Mouse (Mus musculus) forebrain, embryonic 11.5 days (tissue): ENCODE results near the gene Slc12a8. TPM values are rescaled to one million over a fixed set of nuclear protein-coding genes. Genes with fewer than 3 reads are reported as not detected.
A peak's percentile ranks its signal among the peaks of the same experiment; 100 is the strongest.

ENCODE experiments used
- ATAC-seq: fragments of 200-750 bp; cut with Nextera tagmentation; replicated peaks from 2 replicates; pipeline ENCODE4 v1.8.0; 2017; ENCODE audit warnings: moderate TSS enrichment; ENCODE audit not compliant: low FRiP score
- DNase-seq: peaks from one replicate; pipeline ENCODE4 v3.0.0-alpha.2; 2017; ENCODE audit warnings: low spot score
- H3K27ac ChIP-seq: fragments of 300-500 bp; sonication (generic); 2 replicates; pipeline ENCODE4 v1.5.1; 2014; ENCODE audit warnings: low read depth, low read length
- H3K27me3 ChIP-seq: fragments of 300-500 bp; sonication (generic); 2 replicates; pipeline ENCODE4 v1.6.1; 2014; ENCODE audit warnings: mild to moderate bottlenecking, low read length, mixed read lengths; ENCODE audit not compliant: control insufficient read depth, insufficient read depth
- H3K36me3 ChIP-seq: fragments of 300-500 bp; sonication (generic); 2 replicates; pipeline ENCODE4 v1.6.1; 2014; ENCODE audit warnings: mild to moderate bottlenecking, low read length, moderate library complexity, mixed read lengths; ENCODE audit not compliant: control insufficient read depth, insufficient read depth
- H3K4me1 ChIP-seq: fragments of 300-500 bp; sonication (generic); replicated peaks from 2 replicates; pipeline ENCODE4 v1.6.1; 2014; ENCODE audit warnings: low read length, mixed read lengths; ENCODE audit not compliant: control insufficient read depth, insufficient read depth
- H3K4me2 ChIP-seq: fragments of 300-500 bp; sonication (generic); 2 replicates; pipeline ENCODE4 v1.6.1; 2014; ENCODE audit warnings: low read depth, mild to moderate bottlenecking, low read length, moderate library complexity, mixed read lengths; ENCODE audit not compliant: severe bottlenecking
- H3K4me3 ChIP-seq: fragments of 300-500 bp; sonication (generic); 2 replicates; pipeline ENCODE4 v1.5.1; 2014; ENCODE audit warnings: low read depth, low read length
- H3K9ac ChIP-seq: fragments of 300-500 bp; sonication (generic); 2 replicates; pipeline ENCODE4 v1.6.1; 2014; ENCODE audit warnings: low read length
- H3K9me3 ChIP-seq: fragments of 300-500 bp; sonication (generic); 2 replicates; pipeline ENCODE4 v1.6.1; 2016; ENCODE audit warnings: low read length, mixed read lengths; ENCODE audit not compliant: control insufficient read depth
- WGBS: fragments of 180-500 bp; shearing (Covaris S2); extraction: QIAGEN DNeasy Blood & Tissue Kit; methylation state at CpG from one replicate; pipeline ENCODE4 v1.1.7; 2014; 5-methylcytosine and 5-hydroxymethylcytosine counted together
- polyA plus RNA-seq: library from polyadenylated mRNA; unstranded; fragments of >200 nt; fragmentation: Nextera tagmentation; extraction: Ambion mirVana; gene quantifications from 2 replicates; pipeline ENCODE4 v1.2.1, GENCODE M21; 2014

The Slc12a8 gene
- polyA plus RNA-seq, 1 experiment from 2014 or later, result 1.3 TPM

- ATAC-seq (peak; percentile 51; the same call in 1 of the 2 replicates), DNase-seq (no peak)
- peak overlapping the region; percentile 37; the same call in 1 of the 2 replicates for H3K9ac ChIP-seq
- peak overlapping the region; percentile 8; the same call in 1 of the 2 replicates for H3K4me2 ChIP-seq
- H3K27ac ChIP-seq, result no peak overlapping the region; the same call in 1 of the 2 replicates
- H3K4me1 ChIP-seq, result peaks cover 27% of the 10 kb centered on the region
- no peaks in the 10 kb centered on the region; the same call in 1 of the 2 replicates for H3K36me3 ChIP-seq
- WGBS, result 84% methylated on average over 6 of the region's 6 CpGs
- no peak overlapping the region for H3K4me3 ChIP-seq
- no peaks in the 10 kb centered on the region for H3K27me3 ChIP-seq
- H3K9me3 ChIP-seq, result no peaks in the 10 kb centered on the region
Observed at GRCm38 (mm10) chr16:33690975-33691747, 174.0 kb downstream of the Slc12a8 start.

DNA sequence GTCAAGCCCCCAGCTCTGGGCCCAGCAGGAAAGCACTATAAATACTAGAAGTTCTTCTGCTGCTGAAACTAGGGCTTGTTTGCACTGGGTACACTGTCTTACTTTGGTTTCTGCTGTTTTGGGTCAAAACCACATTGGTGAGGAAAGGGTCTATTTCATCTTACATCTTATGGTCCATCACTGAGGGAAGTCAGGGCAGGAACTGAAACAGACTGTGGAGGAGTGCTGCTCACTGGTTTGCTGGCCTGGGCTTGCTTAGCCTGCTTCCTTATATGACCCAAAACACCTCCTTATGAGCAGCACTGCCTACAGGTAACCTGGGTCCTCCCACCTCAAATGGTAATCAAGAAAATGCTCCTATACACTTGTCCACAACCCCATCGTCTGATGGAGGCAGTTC lies 176.4 kb downstream of the Slc12a8 start:
- no peak overlapping the region for H3K4me3 ChIP-seq
- no peak overlapping the region for H3K27ac ChIP-seq
- no peaks in the 10 kb centered on the region for H3K27me3 ChIP-seq
- H3K4me1 ChIP-seq, result peaks cover 26% of the 10 kb centered on the region
- ATAC-seq (no peak), DNase-seq (no peak)
- H3K36me3 ChIP-seq, result no peaks in the 10 kb centered on the region
- H3K4me2 ChIP-seq, result no peak overlapping the region
- 94% methylated on average over 1 of the region's 1 CpGs for WGBS
- H3K9ac ChIP-seq, result no peak overlapping the region
- H3K9me3 ChIP-seq, result no peaks in the 10 kb centered on the region

DNA sequence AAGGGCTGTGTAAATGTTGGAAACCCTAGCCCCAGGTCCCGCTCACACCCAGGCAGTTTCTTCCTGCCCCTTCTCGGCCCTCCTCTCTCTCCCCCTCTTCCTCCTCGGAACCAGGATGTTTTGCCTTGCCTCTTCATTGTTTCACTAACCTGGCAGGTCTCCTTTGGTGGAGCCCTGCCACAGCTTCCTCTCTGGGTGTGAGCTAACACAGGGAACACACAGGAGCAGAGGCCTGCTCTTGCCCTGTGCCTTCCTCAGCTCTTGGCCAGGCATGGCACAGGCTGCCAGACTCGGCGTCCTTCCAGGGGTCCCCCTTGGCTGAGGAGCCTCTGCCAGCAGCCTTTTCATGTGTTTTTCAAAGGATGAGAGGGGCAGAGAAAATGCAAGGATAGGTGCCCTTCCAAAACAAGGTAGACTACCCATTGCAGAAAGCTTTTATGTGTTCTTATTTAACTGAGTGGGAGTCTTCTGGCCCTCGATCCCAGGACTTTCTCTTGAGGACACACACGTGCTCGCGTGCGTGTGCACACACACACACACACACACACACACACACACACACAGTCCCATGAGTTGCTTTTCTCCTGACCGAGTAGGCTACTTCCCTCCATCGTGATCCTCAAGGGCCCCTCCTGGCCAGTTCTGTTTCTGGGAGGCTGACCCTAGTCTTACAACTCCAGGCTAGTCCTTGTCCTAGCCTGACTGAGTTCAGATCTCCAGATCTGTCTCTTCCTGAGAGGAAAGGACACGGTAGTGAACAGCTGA lies 179.9 kb downstream of the Slc12a8 start:
- WGBS, result 75% methylated on average over 13 of the region's 13 CpGs
- Histone ChIP-seq H3K9ac (0 out of 2 replicates have a peak overlapping the region, but pooled peaks have one; percentile 12), H3K4me3 (no peak overlapping the region), H3K4me1 (peaks cover 17% of the 10 kb centered on the region), H3K27me3 (no peaks in the 10 kb centered on the region), H3K27ac (peak overlapping the region; percentile 37; the same call in 1 of the 2 replicates), H3K4me2 (no peak overlapping the region), H3K9me3 (no peaks in the 10 kb centered on the region), H3K36me3 (no peaks in the 10 kb centered on the region)
- no peak for DNase-seq
- no peak for ATAC-seq

DNA sequence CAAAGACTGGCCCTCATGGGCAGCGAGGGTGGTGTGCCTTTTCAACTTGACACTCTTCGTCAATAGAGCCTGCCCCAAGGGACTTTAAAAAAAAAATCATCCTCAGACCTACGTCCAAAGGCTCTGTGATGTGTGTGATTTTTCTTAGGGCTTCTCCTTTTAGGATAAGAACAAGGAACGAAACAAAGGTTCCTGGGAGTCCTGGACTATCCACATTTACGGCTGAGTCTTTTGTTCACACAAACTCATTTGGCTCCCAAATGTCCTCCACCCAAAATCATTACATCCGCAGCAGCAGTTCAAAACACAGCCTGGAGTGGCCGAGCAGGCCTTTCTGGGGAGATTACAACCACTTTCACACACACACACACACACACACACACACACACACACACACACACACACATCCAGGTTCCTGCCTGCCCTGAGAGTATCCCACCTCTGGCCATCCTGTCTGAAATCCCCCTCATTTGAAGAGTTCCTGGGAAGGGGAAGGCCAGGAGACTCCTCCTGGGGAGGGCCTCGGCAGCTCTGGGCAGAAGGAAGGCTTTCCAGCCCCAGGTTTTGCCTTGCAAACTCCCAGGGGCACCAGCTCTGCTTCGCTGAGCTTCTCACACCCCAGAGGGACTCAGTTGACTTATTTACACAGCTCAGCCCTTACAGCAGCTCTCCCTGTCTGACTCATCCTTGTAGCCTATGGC lies 180.6 kb downstream of the Slc12a8 start:
- no peaks in the 10 kb centered on the region for H3K27me3 ChIP-seq
- no peak overlapping the region for H3K4me3 ChIP-seq
- no peak for DNase-seq
- H3K9ac ChIP-seq, result peak overlapping the region; percentile 23; the same call in 1 of the 2 replicates
- H3K27ac ChIP-seq, result 0 out of 2 replicates have a peak overlapping the region, but pooled peaks have one; percentile 37
- 56% methylated on average over 9 of the region's 9 CpGs for WGBS
- no peaks in the 10 kb centered on the region for H3K36me3 ChIP-seq
- no peak overlapping the region for H3K4me2 ChIP-seq
- H3K4me1 ChIP-seq, result peaks cover 17% of the 10 kb centered on the region
- no peak for ATAC-seq
- no peaks in the 10 kb centered on the region for H3K9me3 ChIP-seq

GRCm38 (mm10) chr16:33698277-33698790 lies 181.2 kb downstream of the Slc12a8 start:
- Histone ChIP-seq H3K4me2 (no peak overlapping the region), H3K36me3 (no peaks in the 10 kb centered on the region), H3K4me1 (peaks cover 15% of the 10 kb centered on the region), H3K4me3 (no peak overlapping the region), H3K27ac (no peak overlapping the region), H3K9me3 (no peaks in the 10 kb centered on the region), H3K9ac (no peak overlapping the region), H3K27me3 (no peaks in the 10 kb centered on the region)
- 81% methylated on average over 12 of the region's 12 CpGs for WGBS
- DNase-seq (no peak), ATAC-seq (no peak)

DNA sequence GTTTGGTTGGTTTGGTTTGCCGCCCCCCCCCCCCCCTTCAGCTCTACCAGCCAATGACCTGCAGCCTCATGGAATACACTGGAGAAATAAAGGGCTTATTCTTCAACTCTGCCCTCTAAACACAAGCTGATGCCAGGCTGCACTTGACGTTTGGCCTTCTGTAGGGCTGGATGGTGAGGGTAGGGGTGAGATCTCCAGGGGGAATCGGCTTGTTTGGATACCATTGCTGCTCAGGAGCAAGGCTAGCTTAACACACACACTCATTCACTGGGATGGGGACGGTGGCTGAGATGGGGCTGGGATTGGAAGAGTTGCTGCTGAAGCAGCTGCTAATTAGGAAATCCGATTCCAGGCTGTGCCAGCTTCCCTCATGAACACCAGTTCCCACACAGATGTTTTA lies 183.5 kb downstream of the Slc12a8 start:
- no peak overlapping the region for H3K4me3 ChIP-seq
- WGBS, result 75% methylated on average over 5 of the region's 5 CpGs
- peaks cover 22% of the 10 kb centered on the region for H3K4me1 ChIP-seq

GRCm38 (mm10) chr16:33701872-33702271 lies 184.7 kb downstream of the Slc12a8 start:
- Histone ChIP-seq H3K36me3 (no peaks in the 10 kb centered on the region), H3K27me3 (no peaks in the 10 kb centered on the region), H3K9me3 (no peaks in the 10 kb centered on the region), H3K4me1 (peaks cover 18% of the 10 kb centered on the region), H3K9ac (no peak overlapping the region), H3K4me3 (no peak overlapping the region), H3K27ac (no peak overlapping the region), H3K4me2 (no peak overlapping the region)
- WGBS, result 88% methylated on average over 4 of the region's 4 CpGs
- no peak for DNase-seq
- ATAC-seq, result no peak

More for the DNA sequence above, 183.5 kb downstream of the Slc12a8 start:
- no peaks in the 10 kb centered on the region for H3K27me3 ChIP-seq
- H3K36me3 ChIP-seq, result no peaks in the 10 kb centered on the region
- ATAC-seq, result no peak
- H3K9ac ChIP-seq, result no peak overlapping the region
- H3K9me3 ChIP-seq, result no peaks in the 10 kb centered on the region
- DNase-seq, result no peak
- H3K4me2 ChIP-seq, result no peak overlapping the region
- no peak overlapping the region for H3K27ac ChIP-seq

DNA sequence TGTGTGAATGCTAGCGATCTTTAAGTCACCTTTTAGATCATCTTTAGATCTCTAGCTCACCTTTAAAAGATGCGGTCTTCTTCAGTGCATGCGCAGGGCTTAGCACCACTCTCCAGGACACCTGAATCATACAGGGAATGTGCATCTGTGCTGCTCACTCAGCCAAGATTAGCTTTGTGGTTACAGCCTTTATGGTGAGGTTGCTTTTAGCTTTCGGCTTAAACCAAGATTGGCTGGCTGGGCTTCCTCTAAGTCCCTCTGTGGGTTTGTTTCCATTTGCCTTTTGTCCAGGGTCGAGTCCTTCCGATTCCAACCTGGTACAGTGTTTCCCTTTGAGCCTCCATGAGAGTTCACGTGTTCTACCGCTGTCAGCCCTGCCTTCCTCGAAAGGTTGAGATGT lies 187.2 kb downstream of the Slc12a8 start:
- H3K4me3 ChIP-seq, result no peak overlapping the region
- H3K9me3 ChIP-seq, result no peaks in the 10 kb centered on the region
- no peaks in the 10 kb centered on the region for H3K27me3 ChIP-seq
- no peak overlapping the region for H3K4me2 ChIP-seq
- WGBS, result 80% methylated on average over 9 of the region's 9 CpGs
- no peaks in the 10 kb centered on the region; the same call in 1 of the 2 replicates for H3K36me3 ChIP-seq
- peaks cover 10% of the 10 kb centered on the region; the same call in 1 of the 2 replicates for H3K4me1 ChIP-seq
- DNase-seq, result no peak
- no peak overlapping the region; the same call in 1 of the 2 replicates for H3K27ac ChIP-seq
- H3K9ac ChIP-seq, result no peak overlapping the region
- no peak for ATAC-seq
